Mouse (Mus musculus): ENCODE results near the gene Rxra. TPM values are rescaled to one million over a fixed set of nuclear protein-coding genes. Genes with fewer than 3 reads are reported as not detected.

Gene Rxra
- total and polyA plus RNA-seq, 3 experiments = 0.05 TPM; not detected in 2

- no peak for TF ChIP-seq GATA1 (IDR thresholded peaks at IDR 0.05; ENCODE audit: borderline replicate concordance, low read length)
- no peak for TF ChIP-seq CTCF (IDR thresholded peaks at IDR 0.05; ENCODE audit: low read depth, low read length)
- TF ChIP-seq POLR2AphosphoS5 (IDR thresholded peaks at IDR 0.05; ENCODE audit: insufficient replicate concordance, low read depth, low read length) = no peak
- TF ChIP-seq GATA2 (IDR thresholded peaks at IDR 0.05; ENCODE audit: borderline replicate concordance, low read depth, low read length) = no peak
- TF ChIP-seq TAL1 (conservative IDR thresholded peaks at IDR 0.05; ENCODE audit: low read depth, low read length) = no peak
- peaks cover 90% of the 10 kb centered on the region for H3K27me3 ChIP-seq (ENCODE audit: insufficient read depth, low read length)
- no peak for ATAC-seq (ENCODE audit: extremely low read depth, insufficient number of reproducible peaks, low FRiP score, poor library complexity, severe bottlenecking)
- DNase-seq (ENCODE audit: low spot score) = no peak
- no peaks in the 10 kb centered on the region for H3K36me3 ChIP-seq (replicated peaks)
- peaks cover 3% of the 10 kb centered on the region; the same call in 1 of the 2 replicates for H3K4me1 ChIP-seq (ENCODE audit: insufficient read depth, low read depth, low read length)
- H3K9me3 ChIP-seq (replicated peaks) = no peaks in the 10 kb centered on the region
- no peak overlapping the region for H3K4me3 ChIP-seq (ENCODE audit: low read depth, low read length)
These were observed 45.4 kb downstream of the Rxra start for GRCm38 (mm10) chr2:27721611-27722010.

DNA sequence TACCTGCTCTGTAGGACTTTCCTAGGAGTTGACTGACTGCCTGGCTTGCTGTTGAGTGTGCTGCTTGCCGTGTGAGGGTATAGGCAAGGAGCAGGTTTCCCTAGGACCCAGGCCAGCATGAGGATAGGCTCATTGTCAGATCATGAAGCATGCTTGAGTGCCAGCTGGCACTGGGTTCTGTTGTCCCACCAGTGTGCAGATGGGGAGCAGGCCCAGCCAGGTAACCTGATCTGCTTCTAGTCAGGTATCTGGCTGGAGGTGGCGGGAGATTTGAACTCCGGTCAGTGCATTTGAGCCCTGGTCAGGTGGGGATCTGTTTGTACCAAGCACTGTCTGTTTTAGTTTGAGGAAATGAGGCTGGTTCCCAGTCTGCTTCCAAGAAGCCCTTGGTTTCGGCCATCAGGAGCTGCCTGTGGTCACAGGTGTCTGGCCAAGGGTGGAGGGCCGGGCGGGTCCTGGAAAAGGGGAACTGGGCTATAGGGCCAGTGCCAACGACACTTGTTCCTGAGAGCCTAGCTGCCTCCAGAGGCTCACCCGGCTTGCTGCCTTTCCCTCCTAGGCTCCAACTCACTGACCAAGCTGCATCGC is 48.6 kb downstream of the Rxra start:
- H3K27me3 ChIP-seq (ENCODE audit: insufficient read depth, low read length) = peaks cover 94% of the 10 kb centered on the region
- TF ChIP-seq TAL1 (conservative IDR thresholded peaks at IDR 0.05; ENCODE audit: low read depth, low read length) (no peak), GATA2 (IDR thresholded peaks at IDR 0.05; ENCODE audit: borderline replicate concordance, low read depth, low read length) (no peak), GATA1 (IDR thresholded peaks at IDR 0.05; ENCODE audit: borderline replicate concordance, low read length) (no peak), CTCF (IDR thresholded peaks at IDR 0.05; ENCODE audit: low read depth, low read length) (no peak), POLR2AphosphoS5 (IDR thresholded peaks at IDR 0.05; ENCODE audit: insufficient replicate concordance, low read depth, low read length) (no peak)
- no peak overlapping the region for H3K4me3 ChIP-seq (ENCODE audit: low read depth, low read length)
- H3K36me3 ChIP-seq (replicated peaks) = no peaks in the 10 kb centered on the region
- no peaks in the 10 kb centered on the region for H3K9me3 ChIP-seq (replicated peaks)
- H3K4me1 ChIP-seq (ENCODE audit: insufficient read depth, low read depth, low read length) = peaks cover 9% of the 10 kb centered on the region; the same call in 1 of the 2 replicates
- DNase-seq (ENCODE audit: low spot score) = no peak
- no peak for ATAC-seq (ENCODE audit: extremely low read depth, insufficient number of reproducible peaks, low FRiP score, poor library complexity, severe bottlenecking)

- H3K4me3 ChIP-seq (ENCODE audit: low read depth, low read length) = no peak overlapping the region
- no peak for TF ChIP-seq GATA2 (IDR thresholded peaks at IDR 0.05; ENCODE audit: borderline replicate concordance, low read depth, low read length)
- H3K9me3 ChIP-seq (replicated peaks) = no peaks in the 10 kb centered on the region
- no peak for DNase-seq (ENCODE audit: low spot score)
- peaks cover 14% of the 10 kb centered on the region; the same call in 1 of the 2 replicates for H3K4me1 ChIP-seq (ENCODE audit: insufficient read depth, low read depth, low read length)
- no peak for ATAC-seq (ENCODE audit: extremely low read depth, insufficient number of reproducible peaks, low FRiP score, poor library complexity, severe bottlenecking)
- no peaks in the 10 kb centered on the region for H3K36me3 ChIP-seq (replicated peaks)
- peaks cover 91% of the 10 kb centered on the region for H3K27me3 ChIP-seq (ENCODE audit: insufficient read depth, low read length)
These were observed 52.0 kb downstream of the Rxra start for GRCm38 (mm10) chr2:27727994-27728854.

GRCm38 (mm10) chr2:27729009-27729408 is 52.8 kb downstream of the Rxra start:
- H3K36me3 ChIP-seq (replicated peaks) = no peaks in the 10 kb centered on the region
- no peaks in the 10 kb centered on the region for H3K9me3 ChIP-seq (replicated peaks)
- DNase-seq (ENCODE audit: low spot score) (no peak), ATAC-seq (ENCODE audit: extremely low read depth, insufficient number of reproducible peaks, low FRiP score, poor library complexity, severe bottlenecking) (no peak)
- TF ChIP-seq CTCF (IDR thresholded peaks at IDR 0.05; ENCODE audit: low read depth, low read length) (no peak), GATA2 (IDR thresholded peaks at IDR 0.05; ENCODE audit: borderline replicate concordance, low read depth, low read length) (no peak), TAL1 (conservative IDR thresholded peaks at IDR 0.05; ENCODE audit: low read depth, low read length) (no peak), GATA1 (IDR thresholded peaks at IDR 0.05; ENCODE audit: borderline replicate concordance, low read length) (no peak), POLR2AphosphoS5 (IDR thresholded peaks at IDR 0.05; ENCODE audit: insufficient replicate concordance, low read depth, low read length) (no peak)
- no peak overlapping the region for H3K4me3 ChIP-seq (ENCODE audit: low read depth, low read length)
- peaks cover 90% of the 10 kb centered on the region for H3K27me3 ChIP-seq (ENCODE audit: insufficient read depth, low read length)
- peaks cover 14% of the 10 kb centered on the region; the same call in 1 of the 2 replicates for H3K4me1 ChIP-seq (ENCODE audit: insufficient read depth, low read depth, low read length)

DNA sequence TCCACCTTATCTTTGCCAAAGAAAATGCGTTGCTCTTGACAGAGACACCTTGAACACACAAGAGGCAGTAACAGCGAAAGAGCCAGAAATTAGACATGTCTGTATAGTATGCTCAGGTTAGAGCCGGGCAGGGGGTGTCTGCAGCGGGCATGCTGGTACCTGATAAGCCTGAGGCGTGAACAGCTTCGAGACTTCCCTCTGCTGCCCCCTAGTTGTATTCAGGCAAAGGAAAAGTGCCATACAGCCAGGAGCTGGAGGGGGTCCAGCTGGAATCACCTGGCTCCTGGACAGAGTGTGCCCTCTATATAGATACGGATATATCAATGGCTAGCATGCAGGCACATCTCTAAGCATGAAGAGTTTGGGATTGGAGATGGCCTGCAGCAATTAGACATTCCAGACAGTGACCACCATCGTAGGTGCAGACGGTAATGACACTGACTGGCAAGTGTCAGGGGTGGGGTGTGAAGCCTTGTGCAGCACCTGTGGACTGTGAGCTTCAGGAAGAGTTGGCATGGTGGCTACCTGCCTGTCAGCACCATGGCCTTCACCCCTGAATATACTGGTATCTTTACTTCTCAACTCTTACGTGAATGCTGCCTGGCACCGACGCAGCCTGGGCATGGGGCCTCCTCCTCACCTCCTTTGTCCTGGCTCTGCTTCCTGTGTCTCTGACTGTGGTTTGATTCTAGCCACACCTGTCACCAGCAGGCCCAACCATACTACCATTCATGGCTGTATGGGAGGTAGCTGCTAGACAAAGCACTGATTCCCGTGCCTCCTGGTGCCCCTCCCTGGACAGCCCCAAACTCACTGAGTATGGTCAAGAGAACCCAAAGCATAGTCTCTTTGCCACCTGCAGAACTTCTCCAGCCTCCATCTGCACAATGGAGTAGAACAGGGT is 54.0 kb downstream of the Rxra start:
- H3K4me3 ChIP-seq (ENCODE audit: low read depth, low read length) = no peak overlapping the region
- peaks cover 90% of the 10 kb centered on the region for H3K27me3 ChIP-seq (ENCODE audit: insufficient read depth, low read length)
- no peaks in the 10 kb centered on the region for H3K36me3 ChIP-seq (replicated peaks)
- no peaks in the 10 kb centered on the region for H3K9me3 ChIP-seq (replicated peaks)
- no peak for ATAC-seq (ENCODE audit: extremely low read depth, insufficient number of reproducible peaks, low FRiP score, poor library complexity, severe bottlenecking)
- no peak for TF ChIP-seq POLR2AphosphoS5 (IDR thresholded peaks at IDR 0.05; ENCODE audit: insufficient replicate concordance, low read depth, low read length)
- peak; percentile 14; the same call in 1 of the 2 replicates for TF ChIP-seq CTCF (IDR thresholded peaks at IDR 0.05; ENCODE audit: low read depth, low read length)
- TF ChIP-seq GATA2 (IDR thresholded peaks at IDR 0.05; ENCODE audit: borderline replicate concordance, low read depth, low read length) = no peak
- TF ChIP-seq TAL1 (conservative IDR thresholded peaks at IDR 0.05; ENCODE audit: low read depth, low read length) = no peak
- peak; percentile 42 for DNase-seq (ENCODE audit: low spot score)
- peaks cover 11% of the 10 kb centered on the region; the same call in 1 of the 2 replicates for H3K4me1 ChIP-seq (ENCODE audit: insufficient read depth, low read depth, low read length)

DNA sequence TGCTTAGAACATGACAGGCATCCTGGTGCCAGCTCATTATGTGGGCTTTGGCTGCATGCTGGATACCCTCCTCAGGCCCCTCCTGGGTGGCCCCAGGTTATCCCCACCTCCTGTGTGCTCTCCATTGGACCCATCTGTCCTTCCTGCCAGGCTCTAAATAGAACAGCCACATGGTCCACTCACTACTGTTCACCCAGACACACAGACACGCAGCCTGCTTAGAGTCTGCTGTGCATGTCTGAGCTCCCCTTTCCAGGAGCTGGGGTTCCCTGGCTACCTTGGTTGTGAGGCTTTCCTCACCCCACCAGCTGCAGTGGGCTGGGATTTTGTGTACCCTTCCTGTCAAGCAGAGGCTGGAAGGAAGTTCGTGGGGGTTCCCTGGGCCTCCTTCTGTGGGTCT is 56.8 kb downstream of the Rxra start:
- peaks cover 86% of the 10 kb centered on the region for H3K27me3 ChIP-seq (ENCODE audit: insufficient read depth, low read length)
- DNase-seq (ENCODE audit: low spot score) = no peak
- no peak for ATAC-seq (ENCODE audit: extremely low read depth, insufficient number of reproducible peaks, low FRiP score, poor library complexity, severe bottlenecking)
- H3K36me3 ChIP-seq (replicated peaks) = no peaks in the 10 kb centered on the region
- H3K4me1 ChIP-seq (ENCODE audit: insufficient read depth, low read depth, low read length) = peaks cover 11% of the 10 kb centered on the region; the same call in 1 of the 2 replicates
- no peak overlapping the region for H3K4me3 ChIP-seq (ENCODE audit: low read depth, low read length)
- TF ChIP-seq CTCF (IDR thresholded peaks at IDR 0.05; ENCODE audit: low read depth, low read length) (no peak), GATA2 (IDR thresholded peaks at IDR 0.05; ENCODE audit: borderline replicate concordance, low read depth, low read length) (no peak), POLR2AphosphoS5 (IDR thresholded peaks at IDR 0.05; ENCODE audit: insufficient replicate concordance, low read depth, low read length) (no peak), GATA1 (IDR thresholded peaks at IDR 0.05; ENCODE audit: borderline replicate concordance, low read length) (no peak), TAL1 (conservative IDR thresholded peaks at IDR 0.05; ENCODE audit: low read depth, low read length) (no peak)
- no peaks in the 10 kb centered on the region for H3K9me3 ChIP-seq (replicated peaks)
